Mouse (Mus musculus) MEL (cell line): ENCODE data around the gene Sla2. TPM values are rescaled to one million over a fixed set of nuclear protein-coding genes. Genes with fewer than 3 reads are reported as not detected.

Source experiments
- DNase-seq: peaks from one replicate; pipeline ENCODE4 v3.0.0; 2011; ENCODE audit warnings: low read depth, low spot score
- H3K27ac ChIP-seq: 2 replicates; pipeline ENCODE4 v1.5.1; 2012; ENCODE audit warnings: low read depth, mild to moderate bottlenecking, control low read depth, low read length, moderate library complexity; ENCODE audit not compliant: control insufficient read depth
- H3K27me3 ChIP-seq, 2 experiments: fragments of 150-350 bp in 1 of 2; sonication (generic) in 1 of 2; 2 replicates each; pipeline ENCODE4 v1.6.1; 2012; ENCODE audit warnings: low read length in 2 of 2, mild to moderate bottlenecking in 2 of 2, improper control_type of control experiment in 1 of 2, moderate library complexity in 1 of 2; ENCODE audit not compliant: insufficient read depth in 2 of 2, control insufficient read depth in 1 of 2
- H3K36me3 ChIP-seq, 2 experiments: 2 replicates each; pipeline ENCODE4 v1.6.1; 2012 to 2014; ENCODE audit warnings: low read length in 2 of 2, improper control_type of control experiment in 1 of 2, inconsistent platforms in 1 of 2, mild to moderate bottlenecking in 1 of 2; ENCODE audit not compliant: insufficient read depth in 2 of 2, control insufficient read depth in 1 of 2
- H3K4me1 ChIP-seq, 2 experiments: fragments of 150-350 bp in 1 of 2; sonication (generic) in 1 of 2; 2 replicates each; pipeline ENCODE4 v1.6.1; 2012; ENCODE audit warnings: low read length in 2 of 2, improper control_type of control experiment in 1 of 2, mild to moderate bottlenecking in 1 of 2; ENCODE audit not compliant: insufficient read depth in 2 of 2, control insufficient read depth in 1 of 2
- H3K4me3 ChIP-seq, 2 experiments: fragments of 150-350 bp in 1 of 2; sonication (generic) in 1 of 2; 2 replicates each; pipeline ENCODE4 v1.5.1; 2012; ENCODE audit warnings: low read depth in 2 of 2, low read length in 2 of 2, mild to moderate bottlenecking in 2 of 2, moderate library complexity in 2 of 2, control low read depth in 1 of 2, improper control_type of control experiment in 1 of 2; ENCODE audit not compliant: control insufficient read depth in 1 of 2, insufficient read depth in 1 of 2
- H3K79me2 ChIP-seq: 2 replicates; pipeline ENCODE4 v1.6.1; 2012; ENCODE audit warnings: mild to moderate bottlenecking, low read length, moderate library complexity; ENCODE audit not compliant: control insufficient read depth, poor library complexity, insufficient read depth
- H3K9ac ChIP-seq: 2 replicates; pipeline ENCODE4 v1.6.1; 2012; ENCODE audit warnings: low read depth, mild to moderate bottlenecking, control low read depth, low read length, moderate library complexity; ENCODE audit not compliant: control insufficient read depth, poor library complexity, severe bottlenecking
- H3K9me3 ChIP-seq: fragments of 150-350 bp; sonication (generic); replicated peaks from 2 replicates; pipeline ENCODE4 v1.6.1; 2012; ENCODE audit warnings: mild to moderate bottlenecking, low read length, improper control_type of control experiment, moderate library complexity; ENCODE audit not compliant: insufficient read depth
- CHD1 ChIP-seq: IDR thresholded peaks from 2 replicates; pipeline ENCODE4 v1.6.1; 2012; ENCODE audit warnings: low read depth, mild to moderate bottlenecking, inconsistent platforms, low read length, improper control_type of control experiment
- CHD2 ChIP-seq: IDR thresholded peaks from 2 replicates; pipeline ENCODE4 v1.6.1; 2011; ENCODE audit warnings: low read length, improper control_type of control experiment
- CTCF ChIP-seq, 3 experiments: IDR thresholded peaks in 2 of 3; conservative IDR thresholded peaks in 1 of 3; 2 replicates each; pipeline ENCODE4 v1.5.1; 2011 to 2012; ENCODE audit warnings: low read length in 3 of 3, low read depth in 2 of 3, mild to moderate bottlenecking in 2 of 3, improper control_type of control experiment in 1 of 3, inconsistent platforms in 1 of 3, mixed read lengths in 1 of 3, moderate library complexity in 1 of 3; ENCODE audit not compliant: control insufficient read depth in 1 of 3, insufficient read depth in 1 of 3, poor library complexity in 1 of 3, severe bottlenecking in 1 of 3
- E2F4 ChIP-seq: IDR thresholded peaks from 2 replicates; pipeline ENCODE4 v1.6.1; 2011; ENCODE audit warnings: low read depth, low read length, improper control_type of control experiment, borderline replicate concordance
- ELF1 ChIP-seq: IDR thresholded peaks from 2 replicates; pipeline ENCODE4 v1.6.1; 2014; ENCODE audit warnings: low read depth, mild to moderate bottlenecking, inconsistent platforms, low read length, improper control_type of control experiment, moderate library complexity
- ETS1 ChIP-seq: IDR thresholded peaks from 2 replicates; pipeline ENCODE4 v1.6.1; 2012; ENCODE audit warnings: low read depth, mild to moderate bottlenecking, inconsistent platforms, low read length, improper control_type of control experiment, moderate library complexity
- GATA1 ChIP-seq: IDR thresholded peaks from 2 replicates; pipeline ENCODE4 v1.6.1; 2011; ENCODE audit warnings: low read depth, low read length, improper control_type of control experiment
- HCFC1 ChIP-seq: IDR thresholded peaks from 2 replicates; pipeline ENCODE4 v1.6.1; 2012; ENCODE audit warnings: low read depth, mild to moderate bottlenecking, inconsistent platforms, low read length, improper control_type of control experiment, moderate library complexity
- JUND ChIP-seq: IDR thresholded peaks from 2 replicates; pipeline ENCODE4 v1.6.1; 2011; ENCODE audit warnings: low read depth, mild to moderate bottlenecking, improper control_type of control experiment, low read length
- KAT2A ChIP-seq: conservative IDR thresholded peaks from 2 replicates; pipeline ENCODE4 v1.6.1; 2012; ENCODE audit warnings: low read depth, low read length, improper control_type of control experiment, inconsistent platforms
- MAFK ChIP-seq: IDR thresholded peaks from 2 replicates; pipeline ENCODE4 v1.6.1; 2011; ENCODE audit warnings: low read depth, mild to moderate bottlenecking, low read length, improper control_type of control experiment, borderline replicate concordance
- MAX ChIP-seq: IDR thresholded peaks from 2 replicates; pipeline ENCODE4 v1.6.1; 2011; ENCODE audit warnings: low read length, improper control_type of control experiment
- MAZ ChIP-seq: IDR thresholded peaks from 2 replicates; pipeline ENCODE4 v1.6.1; 2012; ENCODE audit warnings: low read depth, mild to moderate bottlenecking, inconsistent platforms, low read length, improper control_type of control experiment
- MEF2A ChIP-seq: IDR thresholded peaks from 2 replicates; pipeline ENCODE4 v1.6.1; 2014; ENCODE audit warnings: low read depth, mild to moderate bottlenecking, inconsistent platforms, low read length, improper control_type of control experiment; ENCODE audit not compliant: poor library complexity, insufficient replicate concordance, severe bottlenecking; ENCODE audit errors: extremely low read depth
- MXI1 ChIP-seq: IDR thresholded peaks from 2 replicates; pipeline ENCODE4 v1.6.1; 2011; ENCODE audit warnings: mild to moderate bottlenecking, low read depth, low read length, improper control_type of control experiment
- MYC ChIP-seq: IDR thresholded peaks from 2 replicates; pipeline ENCODE4 v1.6.1; 2011; ENCODE audit warnings: low read depth, mild to moderate bottlenecking, low read length, improper control_type of control experiment, moderate library complexity
- POLR2AphosphoS5 ChIP-seq: IDR thresholded peaks from 2 replicates; pipeline ENCODE4 v1.6.1; 2012; ENCODE audit warnings: low read depth, borderline replicate concordance, mild to moderate bottlenecking, inconsistent platforms, low read length, moderate library complexity, mixed read lengths
- RCOR1 ChIP-seq: IDR thresholded peaks from 2 replicates; pipeline ENCODE4 v1.6.1; 2012; ENCODE audit warnings: low read depth, mild to moderate bottlenecking, inconsistent platforms, low read length, improper control_type of control experiment
- SIN3A ChIP-seq: IDR thresholded peaks from 2 replicates; pipeline ENCODE4 v1.6.1; 2012; ENCODE audit warnings: low read length, improper control_type of control experiment, inconsistent platforms
- SMC3 ChIP-seq: IDR thresholded peaks from 2 replicates; pipeline ENCODE4 v1.6.1; 2011; ENCODE audit warnings: low read depth, low read length, improper control_type of control experiment
- TCF12 ChIP-seq: IDR thresholded peaks from 2 replicates; pipeline ENCODE4 v1.6.1; 2014; ENCODE audit warnings: low read depth, mild to moderate bottlenecking, inconsistent platforms, low read length, improper control_type of control experiment, moderate library complexity
- USF2 ChIP-seq, 2 experiments: IDR thresholded peaks; 2 replicates each; pipeline ENCODE4 v1.6.1; 2011 to 2012; ENCODE audit warnings: improper control_type of control experiment in 2 of 2, low read length in 2 of 2, borderline replicate concordance in 1 of 2, inconsistent platforms in 1 of 2, low read depth in 1 of 2, mild to moderate bottlenecking in 1 of 2; ENCODE audit not compliant: insufficient read depth in 1 of 2
- ZC3H11A ChIP-seq: IDR thresholded peaks from 2 replicates; pipeline ENCODE4 v1.6.1; 2012; ENCODE audit warnings: low read depth, mild to moderate bottlenecking, inconsistent platforms, low read length, improper control_type of control experiment
- ZKSCAN1 ChIP-seq: IDR thresholded peaks from 2 replicates; pipeline ENCODE4 v1.6.1; 2012; ENCODE audit warnings: low read depth, mild to moderate bottlenecking, inconsistent platforms, low read length, improper control_type of control experiment, moderate library complexity
- ZMIZ1 ChIP-seq: IDR thresholded peaks from 2 replicates; pipeline ENCODE4 v1.6.1; 2012; ENCODE audit warnings: low read depth, mild to moderate bottlenecking, inconsistent platforms, low read length, improper control_type of control experiment, moderate library complexity
- ZNF384 ChIP-seq: IDR thresholded peaks from 2 replicates; pipeline ENCODE4 v1.6.1; 2012; ENCODE audit warnings: low read depth, mild to moderate bottlenecking, inconsistent platforms, low read length, improper control_type of control experiment
- polyA plus RNA-seq, 2 experiments: library from polyadenylated mRNA; stranded (reverse) in 1 of 2; unstranded in 1 of 2; fragments of >175 nt in 1 of 2; fragments of >200 nt in 1 of 2; gene quantifications; 2 replicates each; pipeline versions ENCODE4 v1.2.1 to v1.2.4; 2012; ENCODE audit warnings: low replicate concordance in 2 of 2, low read depth in 1 of 2; ENCODE audit not compliant: insufficient read length in 2 of 2, insufficient read depth in 1 of 2, missing spikeins in 1 of 2
- total RNA-seq: library from RNA; depleted of rRNA; stranded (reverse); fragments of 300-350 nt; gene quantifications from 2 replicates; pipeline ENCODE4 v1.2.3, GENCODE M21; 2012

Sla2 gene
- total and polyA plus RNA-seq, 3 experiments: 0.40 to 9.0 TPM; not detected in 1

- peaks cover 0 to 8% of the 10 kb centered on the region in 2 experiments; a peak in 2 of 4 replicates for H3K4me1 ChIP-seq
- TF ChIP-seq ZKSCAN1 (no peak), HCFC1 (no peak), JUND (no peak), KAT2A (no peak), E2F4 (no peak), GATA1 (no peak), CTCF (IDR thresholded peaks at IDR 0.05 in 2 of 3, conservative IDR thresholded peaks at IDR 0.05 in 1 of 3; ENCODE audit: control insufficient read depth in 1 of 3, insufficient read depth in 1 of 3, low read depth in 2 of 3, low read length in 3 of 3, poor library complexity in 1 of 3, severe bottlenecking in 1 of 3) (no peak), MEF2A (no peak), SMC3 (no peak), SIN3A (no peak), ZC3H11A (no peak), MAZ (no peak), ZMIZ1 (no peak), ZNF384 (no peak), CHD1 (no peak)
- TF ChIP-seq, all 39 proteins: peak for 0
- no peak overlapping the region for H3K4me3 ChIP-seq
- no peak overlapping the region for H3K27ac ChIP-seq
- H3K79me2 ChIP-seq: no peaks in the 10 kb centered on the region
- H3K36me3 ChIP-seq: peaks cover 0 to 6% of the 10 kb centered on the region in 2 experiments; a peak in 1 of 4 replicates
- no peak overlapping the region for H3K9ac ChIP-seq
- H3K9me3 ChIP-seq: no peaks in the 10 kb centered on the region
- no peak for DNase-seq
- no peaks in the 10 kb centered on the region for H3K27me3 ChIP-seq
These were observed 29.6 kb upstream of the Sla2 start for GRCm38 (mm10) chr2:156916419-156917125.

- DNase-seq: no peak
- Histone ChIP-seq H3K27ac (no peak overlapping the region), H3K27me3 (no peaks in the 10 kb centered on the region), H3K9me3 (no peaks in the 10 kb centered on the region), H3K79me2 (no peaks in the 10 kb centered on the region), H3K4me1 (peaks cover 0 to 8% of the 10 kb centered on the region in 2 experiments; a peak in 2 of 4 replicates), H3K36me3 (peaks cover 0 to 6% of the 10 kb centered on the region in 2 experiments; a peak in 1 of 4 replicates), H3K9ac (no peak overlapping the region)
- TF ChIP-seq KAT2A (no peak), ZNF384 (no peak), JUND (no peak), RCOR1 (no peak), ZC3H11A (no peak), MAZ (no peak), MAX (no peak), ETS1 (no peak), CHD2 (no peak), MXI1 (no peak), ELF1 (no peak), USF2 (IDR thresholded peaks at IDR 0.05; ENCODE audit: borderline replicate concordance in 1 of 2, insufficient read depth in 1 of 2, low read depth in 1 of 2, low read length in 2 of 2) (no peak), POLR2AphosphoS5 (no peak), TCF12 (no peak), MAFK (no peak), CTCF (IDR thresholded peaks at IDR 0.05 in 2 of 3, conservative IDR thresholded peaks at IDR 0.05 in 1 of 3; ENCODE audit: control insufficient read depth in 1 of 3, insufficient read depth in 1 of 3, low read depth in 2 of 3, low read length in 3 of 3, poor library complexity in 1 of 3, severe bottlenecking in 1 of 3) (no peak), MYC (no peak)
- TF ChIP-seq, all 39 proteins: peak for 0
- no peak overlapping the region for H3K4me3 ChIP-seq
These were observed 28.6 kb upstream of the Sla2 start for GRCm38 (mm10) chr2:156915559-156915958.
